Mouse (Mus musculus): ENCODE results near the gene Myo3b. TPM values are rescaled to one million over a fixed set of nuclear protein-coding genes. Genes with fewer than 3 reads are reported as not detected.

Myo3b gene
- total and polyA plus RNA-seq, 3 experiments: 0.08 TPM; not detected in 2

DNA sequence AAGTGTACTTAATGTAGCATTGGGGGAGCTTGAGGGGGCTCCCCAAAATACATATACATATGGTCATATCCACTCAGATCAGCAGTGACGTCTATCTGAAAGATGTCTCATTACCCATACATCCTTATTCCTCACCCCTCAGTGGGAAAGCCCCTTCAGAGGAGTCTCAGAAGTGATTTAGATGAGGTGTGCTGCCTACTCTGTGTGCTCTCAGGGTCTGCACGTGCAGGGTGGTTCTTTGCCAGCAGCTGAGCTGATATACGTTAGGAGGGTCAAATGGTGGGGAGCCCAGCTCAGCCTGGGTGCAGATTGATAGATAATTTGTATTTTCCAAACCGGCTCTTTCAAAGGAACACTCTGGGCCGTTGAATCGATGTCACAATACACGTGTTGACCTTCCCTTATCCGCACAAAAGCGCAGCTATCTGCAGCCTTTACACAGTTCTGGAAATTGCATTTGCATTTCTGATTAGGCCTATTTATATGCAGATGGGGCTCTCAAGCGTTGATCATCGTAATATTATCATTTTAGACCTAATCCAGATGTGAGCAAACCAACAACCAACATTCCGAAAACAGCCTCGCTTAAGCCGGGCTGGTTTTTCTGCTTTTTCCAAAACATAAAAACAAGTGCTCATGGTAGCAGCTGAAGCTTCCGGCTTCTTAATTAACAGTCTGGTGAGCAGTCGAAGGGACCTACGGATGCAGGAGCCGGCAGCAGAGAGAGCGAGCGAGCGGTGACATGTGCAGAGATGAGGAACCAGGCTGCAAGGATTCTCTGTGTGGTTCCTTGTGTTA is 88.6 kb downstream of the Myo3b start:
- TF ChIP-seq CTCF (IDR thresholded peaks at IDR 0.05) (no peak), POLR2A (IDR thresholded peaks at IDR 0.05; ENCODE audit: insufficient read depth, low read depth, low read length) (no peak)
- H3K9ac ChIP-seq (ENCODE audit: low read depth, low read length): no peak overlapping the region
- intact Hi-C loops (cut with DNase I): loop anchor here (1.0 to 5.0 kb wide), 3 partner anchors 100 to 1255 kb away; no protein-coding TSS in a partner anchor
- WGBS: 16% methylated on average over 21 of the region's 21 CpGs
- H3K4me3 ChIP-seq: no peak overlapping the region
- no peaks in the 10 kb centered on the region; the same call in 1 of the 2 replicates for H3K27me3 ChIP-seq (ENCODE audit: control insufficient read depth, insufficient read depth, low read length)
- DNase-seq: no peak
- H3K4me1 ChIP-seq (ENCODE audit: control insufficient read depth, insufficient read depth, low read length): 0 out of 2 replicates have a peak, but pooled peaks cover 1% of the 10 kb centered on the region
- H3K36me3 ChIP-seq (ENCODE audit: control insufficient read depth, insufficient read depth, low read length): no peaks in the 10 kb centered on the region
- H3K27ac ChIP-seq: no peak overlapping the region
- H3K79me2 ChIP-seq (replicated peaks; ENCODE audit: control insufficient read depth, insufficient read depth, low read length): no peaks in the 10 kb centered on the region

DNA sequence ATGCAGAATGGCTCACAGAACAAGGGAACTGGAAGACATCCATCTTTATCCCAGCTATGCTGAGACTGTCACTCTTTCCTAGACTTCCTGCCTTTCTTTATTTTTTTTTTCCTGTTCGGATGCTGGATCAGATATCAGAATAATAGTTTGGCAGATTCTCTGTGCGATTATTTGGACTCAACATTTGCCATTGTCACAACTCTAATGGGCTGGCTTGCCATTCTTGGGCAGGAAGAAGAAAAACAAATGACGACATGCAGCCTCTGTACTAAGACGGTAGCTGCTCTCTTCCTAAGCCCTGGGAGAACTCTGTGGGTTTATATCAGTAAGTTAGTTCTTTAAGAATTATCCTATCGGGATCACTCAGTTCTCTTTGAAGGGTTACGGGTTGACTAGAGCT is 89.7 kb downstream of the Myo3b start:
- H3K36me3 ChIP-seq (ENCODE audit: control insufficient read depth, insufficient read depth, low read length): no peaks in the 10 kb centered on the region
- H3K27ac ChIP-seq: no peak overlapping the region
- no peaks in the 10 kb centered on the region for H3K79me2 ChIP-seq (replicated peaks; ENCODE audit: control insufficient read depth, insufficient read depth, low read length)
- WGBS: 43% methylated on average over 6 of the region's 6 CpGs
- H3K27me3 ChIP-seq (ENCODE audit: control insufficient read depth, insufficient read depth, low read length): no peaks in the 10 kb centered on the region; the same call in 1 of the 2 replicates
- no peak overlapping the region for H3K4me3 ChIP-seq
- H3K9ac ChIP-seq (ENCODE audit: low read depth, low read length): no peak overlapping the region
- H3K4me1 ChIP-seq (ENCODE audit: control insufficient read depth, insufficient read depth, low read length): 0 out of 2 replicates have a peak, but pooled peaks cover 1% of the 10 kb centered on the region
- no peak for TF ChIP-seq EP300 (IDR thresholded peaks at IDR 0.05; ENCODE audit: insufficient read depth, low read depth, low read length)
- TF ChIP-seq CTCF (IDR thresholded peaks at IDR 0.05): no peak
- no peak for TF ChIP-seq POLR2A (IDR thresholded peaks at IDR 0.05; ENCODE audit: insufficient read depth, low read depth, low read length)
- intact Hi-C loops (cut with DNase I): loop anchor here (5.0 kb wide), 2 partner anchors 99 to 1256 kb away; no protein-coding TSS in a partner anchor
- no peak for DNase-seq

DNA sequence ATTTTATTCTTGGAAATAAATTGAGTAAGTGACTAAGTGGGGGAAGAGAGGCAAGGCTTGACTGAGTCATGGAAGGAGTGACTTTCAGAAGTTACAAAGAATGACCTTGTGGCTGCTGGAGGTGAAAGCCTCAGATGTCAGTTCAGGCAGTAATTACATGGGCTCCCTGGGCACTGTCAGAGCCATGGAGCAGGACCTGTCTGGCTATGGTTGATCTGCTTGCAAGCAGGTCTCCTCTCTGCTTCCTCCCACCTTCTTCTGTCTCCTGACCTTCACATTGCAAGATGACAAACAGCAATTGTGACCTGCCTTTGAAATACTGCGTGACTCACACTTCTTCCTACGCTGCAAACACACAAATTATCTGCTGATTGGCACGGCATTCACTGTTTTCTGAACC is 90.6 kb downstream of the Myo3b start:
- DNase-seq: no peak
- WGBS: 46% methylated on average over 3 of the region's 3 CpGs
- Histone ChIP-seq H3K36me3 (ENCODE audit: control insufficient read depth, insufficient read depth, low read length) (no peaks in the 10 kb centered on the region), H3K9ac (ENCODE audit: low read depth, low read length) (no peak overlapping the region), H3K4me1 (ENCODE audit: control insufficient read depth, insufficient read depth, low read length) (0 out of 2 replicates have a peak, but pooled peaks cover 1% of the 10 kb centered on the region), H3K79me2 (replicated peaks; ENCODE audit: control insufficient read depth, insufficient read depth, low read length) (no peaks in the 10 kb centered on the region), H3K4me3 (no peak overlapping the region), H3K27me3 (ENCODE audit: control insufficient read depth, insufficient read depth, low read length) (no peaks in the 10 kb centered on the region; the same call in 1 of the 2 replicates), H3K27ac (no peak overlapping the region)
- no peak for TF ChIP-seq CTCF (IDR thresholded peaks at IDR 0.05)
- no peak for TF ChIP-seq POLR2A (IDR thresholded peaks at IDR 0.05; ENCODE audit: insufficient read depth, low read depth, low read length)
- no peak for TF ChIP-seq EP300 (IDR thresholded peaks at IDR 0.05; ENCODE audit: insufficient read depth, low read depth, low read length)
- intact Hi-C loops (cut with DNase I): loop anchor here (5.0 kb wide), 2 partner anchors 98 to 1257 kb away; no protein-coding TSS in a partner anchor

DNA sequence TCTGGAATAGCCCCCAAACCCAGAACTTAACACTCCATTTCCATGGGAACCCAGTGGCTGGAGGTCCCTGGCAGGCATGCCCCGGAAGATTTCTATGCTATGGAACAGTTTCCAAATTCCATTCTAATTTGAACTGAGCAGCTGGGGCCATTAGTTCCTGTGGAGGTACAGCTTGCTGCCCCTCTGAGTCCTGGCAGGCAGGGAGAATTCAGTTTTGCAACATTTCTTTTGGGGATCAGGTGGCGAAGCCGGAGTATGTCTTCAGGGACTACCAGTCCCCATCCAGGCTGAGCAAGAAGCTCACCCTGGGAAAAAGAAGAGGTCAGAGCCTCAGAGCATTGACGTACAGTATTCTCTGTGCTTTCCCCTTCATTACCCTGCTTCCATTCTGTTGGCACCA is 94.4 kb downstream of the Myo3b start:
- Histone ChIP-seq H3K4me3 (no peak overlapping the region), H3K79me2 (replicated peaks; ENCODE audit: control insufficient read depth, insufficient read depth, low read length) (no peaks in the 10 kb centered on the region), H3K27ac (no peak overlapping the region), H3K36me3 (ENCODE audit: control insufficient read depth, insufficient read depth, low read length) (no peaks in the 10 kb centered on the region), H3K4me1 (ENCODE audit: control insufficient read depth, insufficient read depth, low read length) (0 out of 2 replicates have a peak, but pooled peaks cover 1% of the 10 kb centered on the region), H3K27me3 (ENCODE audit: control insufficient read depth, insufficient read depth, low read length) (no peaks in the 10 kb centered on the region; the same call in 1 of the 2 replicates), H3K9ac (ENCODE audit: low read depth, low read length) (no peak overlapping the region)
- TF ChIP-seq EP300 (IDR thresholded peaks at IDR 0.05; ENCODE audit: insufficient read depth, low read depth, low read length) (no peak), CTCF (IDR thresholded peaks at IDR 0.05) (no peak), POLR2A (IDR thresholded peaks at IDR 0.05; ENCODE audit: insufficient read depth, low read depth, low read length) (no peak)
- intact Hi-C loops (cut with DNase I): no loop called here
- WGBS: 81% methylated on average over 4 of the region's 4 CpGs
- no peak for DNase-seq

DNA sequence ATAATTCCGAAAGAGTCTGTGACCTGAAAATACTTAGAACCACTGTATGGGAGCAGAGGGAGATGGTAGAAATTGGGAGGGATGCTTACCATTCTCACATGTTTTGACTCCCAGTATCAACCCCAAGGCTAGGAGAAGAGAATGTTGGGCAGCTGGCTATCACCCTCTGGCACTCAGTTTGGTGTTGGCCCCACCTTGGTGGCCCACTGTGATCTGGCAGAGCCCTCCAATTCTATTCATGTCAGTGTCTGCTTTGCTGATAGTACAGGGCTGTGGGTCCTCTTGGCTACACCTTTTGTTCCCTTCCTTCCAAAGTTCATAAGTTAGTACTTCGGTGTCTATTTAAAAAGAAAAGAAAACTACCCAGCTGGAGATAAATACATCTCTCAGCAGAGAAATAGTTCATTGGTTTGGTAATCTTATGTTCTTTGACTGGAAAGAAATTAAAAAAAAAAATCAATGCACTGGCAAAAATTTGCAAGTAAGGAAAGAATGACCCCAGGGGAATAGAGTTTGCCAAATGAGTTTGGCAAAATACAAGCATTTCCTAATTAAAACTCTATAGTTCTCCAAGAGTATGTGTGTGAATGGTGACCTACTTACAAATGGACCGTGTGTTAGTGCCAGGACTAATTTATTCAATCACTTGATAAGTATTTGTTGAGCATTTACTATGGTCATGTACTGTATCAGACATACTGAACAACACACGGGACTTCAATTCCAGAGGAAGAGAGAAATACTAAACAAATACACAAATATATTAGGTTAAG is 98.5 kb downstream of the Myo3b start:
- 76% methylated on average over 4 of the region's 4 CpGs for WGBS
- Histone ChIP-seq H3K27me3 (ENCODE audit: control insufficient read depth, insufficient read depth, low read length) (no peaks in the 10 kb centered on the region), H3K4me3 (no peak overlapping the region), H3K36me3 (ENCODE audit: control insufficient read depth, insufficient read depth, low read length) (no peaks in the 10 kb centered on the region), H3K27ac (no peak overlapping the region), H3K9ac (ENCODE audit: low read depth, low read length) (no peak overlapping the region), H3K4me1 (ENCODE audit: control insufficient read depth, insufficient read depth, low read length) (no peaks in the 10 kb centered on the region), H3K79me2 (replicated peaks; ENCODE audit: control insufficient read depth, insufficient read depth, low read length) (no peaks in the 10 kb centered on the region)
- DNase-seq: no peak
- TF ChIP-seq EP300 (IDR thresholded peaks at IDR 0.05; ENCODE audit: insufficient read depth, low read depth, low read length) (no peak), CTCF (IDR thresholded peaks at IDR 0.05) (no peak), POLR2A (IDR thresholded peaks at IDR 0.05; ENCODE audit: insufficient read depth, low read depth, low read length) (no peak)
- intact Hi-C loops (cut with DNase I): no loop called here

All from heart, adult 2 months (tissue).